Mouse (Mus musculus) small intestine, adult 2 months (tissue): ENCODE measurements at regions not wholly inside any gene's neighbourhood (a gene's known extent, or its start where the extent isn't known, plus 50 kb on each side); places are given as distances from the start of the nearest gene placed in this dataset.
A peak's percentile ranks its signal among the peaks of the same experiment; 100 is the strongest.
"Not testable (repeated sequence)": the region's sequence is repeated elsewhere in the genome, so short reads cannot be mapped to it uniquely, and the experiment has no call there.

Experiments
- H3K27ac ChIP-seq: fragments of 200-500 bp; 2 replicates; pipeline ENCODE4 v1.5.1; 2012; ENCODE audit warnings: low read depth, low read length, control low read depth, inconsistent platforms; ENCODE audit not compliant: insufficient read depth
- H3K27me3 ChIP-seq: fragments of 200-500 bp; 2 replicates; pipeline ENCODE4 v1.6.1; 2012; ENCODE audit warnings: mild to moderate bottlenecking, moderate library complexity, low read length, inconsistent platforms; ENCODE audit not compliant: control insufficient read depth, insufficient read depth
- H3K36me3 ChIP-seq: fragments of 200-500 bp; 2 replicates; pipeline ENCODE4 v1.6.1; 2012; ENCODE audit warnings: mild to moderate bottlenecking, low read length, control low read depth, inconsistent platforms; ENCODE audit not compliant: control insufficient read depth, insufficient read depth
- H3K4me1 ChIP-seq: fragments of 200-500 bp; 2 replicates; pipeline ENCODE4 v1.6.1; 2012; ENCODE audit warnings: low read length, inconsistent platforms, mixed read lengths; ENCODE audit not compliant: control insufficient read depth, insufficient read depth, insufficient read length
- H3K4me3 ChIP-seq: fragments of 200-500 bp; 2 replicates; pipeline ENCODE4 v1.5.1; 2012; ENCODE audit warnings: low read depth, mild to moderate bottlenecking, control low read depth, inconsistent platforms, low read length, moderate library complexity
- CTCF ChIP-seq: fragments of 200-500 bp; IDR thresholded peaks from 2 replicates; pipeline ENCODE4 v1.5.1; 2012; ENCODE audit warnings: low read depth, mild to moderate bottlenecking, control low read depth, inconsistent platforms, low read length, moderate library complexity, mixed read lengths; ENCODE audit not compliant: insufficient replicate concordance, insufficient read length; ENCODE audit errors: extremely low read depth
- POLR2A ChIP-seq: fragments of 200-500 bp; IDR thresholded peaks from 2 replicates; pipeline ENCODE4 v1.6.1; 2012; ENCODE audit warnings: low read depth, mild to moderate bottlenecking, control low read depth, inconsistent platforms, low read length, moderate library complexity
- WGBS: fragments of 180-500 bp; shearing (Covaris S2); methylation state at CpG from one replicate; pipeline ENCODE4 v1.1.7; 2018; 5-methylcytosine and 5-hydroxymethylcytosine counted together

DNA sequence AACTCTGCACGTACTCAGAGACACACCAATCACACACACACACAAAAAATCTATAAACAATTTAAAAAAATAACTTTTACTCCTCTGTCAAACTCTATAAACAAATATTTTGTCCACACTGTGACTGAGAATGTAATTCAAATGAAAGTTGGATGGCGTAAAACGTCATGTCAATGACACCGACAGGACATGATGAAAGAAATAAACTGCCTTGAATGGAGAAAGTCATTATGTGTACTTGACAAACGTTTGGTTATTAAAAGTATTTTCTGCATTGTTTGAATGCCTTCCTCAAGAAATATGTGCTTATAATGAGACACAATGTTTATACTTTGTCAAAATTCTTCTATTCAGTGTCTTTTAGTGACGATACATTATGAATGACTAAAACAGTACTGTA, 1171.6 kb upstream of the Pcdh20 start:
- Histone ChIP-seq H3K4me3 (no peak overlapping the region), H3K4me1 (no peaks in the 10 kb centered on the region), H3K27ac (no peak overlapping the region), H3K27me3 (no peaks in the 10 kb centered on the region), H3K36me3 (no peaks in the 10 kb centered on the region)
- 74% methylated on average over 6 of the region's 6 CpGs for WGBS
- TF ChIP-seq CTCF (no peak), POLR2A (no peak)

DNA sequence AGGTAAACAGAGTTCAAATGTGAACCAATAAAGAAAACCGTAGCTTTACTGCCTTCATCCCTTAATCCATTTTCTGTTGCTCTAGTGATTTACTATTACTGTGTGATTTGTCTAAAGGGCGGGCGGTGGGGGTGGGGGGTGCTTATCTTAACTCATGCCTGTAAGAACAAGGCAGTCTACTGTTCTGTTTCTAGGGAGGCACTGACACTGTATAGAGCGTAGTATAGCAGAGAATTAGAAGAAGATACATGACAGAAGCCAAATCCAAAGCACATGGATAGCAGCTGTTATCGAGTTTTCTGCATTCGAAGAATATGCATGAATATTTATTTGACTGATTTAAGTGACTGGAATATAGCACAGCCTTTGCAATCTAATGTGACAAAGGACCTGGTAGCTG, 1168.1 kb upstream of the Pcdh20 start:
- TF ChIP-seq CTCF: no peak
- no peak overlapping the region for H3K27ac ChIP-seq
- 58% methylated on average over 6 of the region's 6 CpGs for WGBS
- H3K4me1 ChIP-seq: no peaks in the 10 kb centered on the region
- H3K27me3 ChIP-seq: no peaks in the 10 kb centered on the region
- no peak overlapping the region for H3K4me3 ChIP-seq
- H3K36me3 ChIP-seq: no peaks in the 10 kb centered on the region

DNA sequence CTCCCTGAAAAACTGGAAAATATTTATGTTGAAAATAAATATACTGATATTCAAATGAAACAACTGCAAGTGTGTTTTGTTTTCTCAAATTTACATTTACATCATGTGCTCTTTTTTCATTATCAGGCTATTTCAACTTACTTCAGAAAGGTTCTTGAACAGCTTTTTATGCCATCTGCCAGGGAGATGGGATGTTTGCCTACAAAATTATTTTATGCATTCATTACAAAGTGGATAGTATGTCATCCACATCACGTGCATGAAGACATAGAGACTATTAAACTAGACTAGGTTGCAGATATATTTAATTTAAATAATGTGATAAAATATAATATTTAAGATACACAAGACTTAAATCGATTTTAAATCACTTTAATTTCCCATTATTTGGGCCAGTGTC, 1165.5 kb upstream of the Pcdh20 start:
- Histone ChIP-seq H3K27ac (no peak overlapping the region), H3K36me3 (no peaks in the 10 kb centered on the region), H3K4me1 (no peaks in the 10 kb centered on the region), H3K27me3 (no peaks in the 10 kb centered on the region), H3K4me3 (no peak overlapping the region)
- TF ChIP-seq CTCF (no peak), POLR2A (no peak)
- 56% methylated on average over 2 of the region's 2 CpGs for WGBS

DNA sequence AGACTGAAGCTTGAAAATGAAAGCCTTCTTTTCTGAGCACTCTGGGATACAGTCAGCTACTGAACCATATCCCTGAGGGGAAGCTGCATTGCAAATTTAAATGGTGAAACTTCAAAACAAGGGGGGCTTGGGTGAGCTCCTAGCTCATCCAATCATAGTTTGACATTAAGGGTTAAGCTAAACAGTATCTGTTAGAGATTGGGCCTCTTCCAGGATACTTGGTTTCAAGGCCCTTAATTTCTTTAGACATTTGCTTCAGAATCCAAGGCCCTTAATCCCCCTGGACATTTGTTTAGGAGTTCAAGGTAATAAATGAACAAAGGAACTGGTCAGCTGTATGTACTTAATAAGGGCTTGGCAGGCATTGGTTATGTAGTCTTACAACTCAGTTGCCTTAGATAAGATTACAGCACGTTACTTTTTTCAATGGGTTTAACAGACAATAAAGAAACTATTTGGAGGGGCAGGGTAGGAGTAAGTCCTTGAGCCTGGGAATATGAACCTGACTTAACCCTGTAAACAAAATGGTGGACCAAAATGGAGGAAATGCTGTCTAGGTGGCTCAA, 1163.4 kb upstream of the Pcdh20 start:
- TF ChIP-seq POLR2A: no peak
- no peak for TF ChIP-seq CTCF
- H3K27me3 ChIP-seq: no peaks in the 10 kb centered on the region
- WGBS: 23% methylated on average over 1 of the region's 1 CpGs

DNA sequence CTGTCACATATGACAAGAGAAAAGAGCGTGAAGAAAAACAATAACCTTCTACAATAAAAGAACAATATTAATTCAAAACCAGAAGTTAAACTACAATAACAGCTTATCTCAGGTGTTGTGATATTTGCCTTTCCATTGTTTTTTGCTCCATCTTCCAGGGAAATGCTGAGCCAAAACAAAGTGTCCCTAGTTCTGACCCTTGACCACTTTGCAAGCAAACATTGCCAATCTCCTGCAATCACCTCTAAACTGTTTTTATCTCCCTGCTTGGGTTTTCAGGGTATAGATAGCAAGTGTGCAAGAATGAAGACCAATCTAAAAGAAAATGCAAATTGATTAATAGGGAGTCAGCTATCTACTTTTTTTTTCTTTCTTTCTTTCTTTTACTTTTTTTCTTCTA, 1162.5 kb upstream of the Pcdh20 start:
- Histone ChIP-seq H3K27me3 (no peaks in the 10 kb centered on the region), H3K27ac (no peak overlapping the region), H3K4me1 (no peaks in the 10 kb centered on the region), H3K36me3 (no peaks in the 10 kb centered on the region), H3K4me3 (no peak overlapping the region)
- WGBS: 79% methylated on average over 1 of the region's 1 CpGs
- TF ChIP-seq CTCF (no peak), POLR2A (no peak)

More for the DNA sequence above, 1163.4 kb upstream of the Pcdh20 start:
- Histone ChIP-seq H3K36me3 (no peaks in the 10 kb centered on the region), H3K4me1 (no peaks in the 10 kb centered on the region), H3K27ac (no peak overlapping the region), H3K4me3 (no peak overlapping the region)

DNA sequence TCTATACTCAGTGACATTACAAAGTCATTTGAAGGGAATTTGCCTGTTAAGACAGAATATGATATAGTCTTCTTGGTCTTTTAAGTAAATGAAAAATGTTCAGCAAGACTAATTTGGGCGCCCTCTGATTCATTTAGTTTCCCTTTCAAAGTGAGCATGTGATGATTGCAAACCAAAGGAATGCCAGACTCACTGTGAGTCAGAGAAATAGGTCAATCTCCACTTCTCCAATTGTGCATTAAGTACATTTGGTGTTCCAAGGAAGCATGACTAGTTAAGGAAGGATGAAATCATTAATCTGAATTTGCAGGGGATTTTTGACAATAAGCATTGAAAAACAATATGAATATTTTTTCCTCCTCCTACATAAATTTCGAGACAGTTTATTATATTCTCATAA, 1139.5 kb upstream of the Pcdh20 start:
- no peaks in the 10 kb centered on the region for H3K4me1 ChIP-seq
- H3K4me3 ChIP-seq: no peak overlapping the region
- WGBS: 51% methylated on average over 2 of the region's 2 CpGs
- no peak overlapping the region for H3K27ac ChIP-seq
- TF ChIP-seq POLR2A: no peak
- TF ChIP-seq CTCF: no peak
- H3K36me3 ChIP-seq: no peaks in the 10 kb centered on the region
- no peaks in the 10 kb centered on the region for H3K27me3 ChIP-seq

DNA sequence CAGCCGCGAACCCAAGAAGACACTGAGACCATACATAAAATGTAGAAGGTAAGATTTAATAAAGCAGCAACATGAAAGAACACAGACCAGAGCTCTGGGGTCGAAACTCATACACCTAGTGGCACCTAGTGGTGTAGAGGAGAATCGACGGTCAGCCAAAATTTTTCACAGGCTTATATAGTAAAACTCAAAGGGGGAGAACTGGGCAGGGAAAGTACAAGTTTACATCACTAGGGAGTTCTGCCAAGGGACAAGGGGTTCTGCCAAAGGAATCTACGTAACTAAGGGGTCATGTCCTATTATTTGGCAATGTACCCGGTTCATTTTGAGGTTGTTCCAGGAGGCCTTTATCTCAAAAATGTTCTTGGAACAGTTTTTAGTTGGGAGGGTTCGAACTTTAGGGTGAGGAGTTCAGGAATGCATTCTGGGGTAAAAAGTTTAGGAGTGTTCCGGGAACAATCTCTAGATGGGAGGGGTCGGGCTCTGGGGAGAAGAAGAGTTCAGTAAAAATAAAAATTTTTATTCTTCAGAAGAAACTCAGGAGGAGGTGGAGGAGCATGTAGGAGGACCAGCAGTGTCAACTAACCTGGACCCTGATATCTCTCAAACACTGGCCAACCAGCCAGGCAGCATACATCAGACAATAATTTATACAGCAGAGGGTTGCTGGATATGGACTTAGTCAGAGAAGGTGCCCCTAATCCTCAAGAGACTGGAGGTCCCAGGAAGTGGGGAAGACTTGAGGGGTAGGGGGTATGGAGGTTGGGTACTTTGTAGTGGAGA, 1138.7 kb upstream of the Pcdh20 start:
- H3K4me3 ChIP-seq, H3K36me3 ChIP-seq, H3K27me3 ChIP-seq, H3K4me1 ChIP-seq: not testable (repeated sequence)
- WGBS: 45% methylated on average over 10 of the region's 10 CpGs
- peak overlapping the region; percentile 8; the same call in 1 of the 2 replicates for H3K27ac ChIP-seq

DNA sequence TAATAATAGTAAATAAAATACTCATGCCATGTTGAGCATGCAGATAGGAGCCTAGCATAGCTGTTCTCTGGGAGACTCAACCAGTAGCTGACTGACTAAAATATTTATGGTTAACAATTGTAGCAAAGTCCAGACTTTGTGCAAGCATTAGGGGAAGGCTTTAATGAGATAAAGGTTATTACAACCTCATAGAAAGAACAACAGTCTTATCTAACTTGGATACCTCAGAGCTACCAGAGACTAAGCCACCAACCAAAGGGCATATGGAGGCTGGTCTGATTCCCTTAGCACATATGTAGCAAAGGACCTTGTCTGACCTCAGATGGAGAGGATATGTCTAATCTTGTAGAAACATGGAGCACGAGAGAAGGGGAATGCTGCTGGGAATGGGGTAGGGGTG, 1136.4 kb upstream of the Pcdh20 start:
- no peak for TF ChIP-seq CTCF
- TF ChIP-seq POLR2A: no peak
- Histone ChIP-seq H3K36me3 (no peaks in the 10 kb centered on the region), H3K27me3 (no peaks in the 10 kb centered on the region), H3K4me1 (no peaks in the 10 kb centered on the region), H3K27ac (no peak overlapping the region), H3K4me3 (no peak overlapping the region)
- 49% methylated on average over 1 of the region's 1 CpGs for WGBS
